28 mouse cellular contexts compared by ENCODE assay signal in genomic region chr3:14398676-14399075, GRCm38 (mm10).
"Had no signal": no experiment of that assay in that cellular context is flagged by ENCODE, and none has a peak within 500 bp of the region (broad histone marks: within the 10 kb centered on the region; RNA-seq: fewer than 3 reads in every experiment).

No protein-coding gene starts in this region.

- DNase-seq: cerebellum, adult 2 months; cerebellum, adult 8-10 months; cerebellum, adult 9-10 months; cerebellum, adult 9-11 months; cerebellum, postnatal 10 days; cerebellum, postnatal 14 days; cerebellum, postnatal 25 days; cerebellum, postnatal 36 days; embryo, embryonic 11 days; forebrain, postnatal 0 days; gastrocnemius, adult 2 months; gastrocnemius, postnatal 10 days; gastrocnemius, postnatal 14 days; gastrocnemius, postnatal 25 days; gastrocnemius, postnatal 36 days; heart, adult 11 months; heart, adult 18-20 months had no signal

- H3K4me2 ChIP-seq: embryonic facial prominence, embryonic 12.5 days; embryonic facial prominence, embryonic 13.5 days; embryonic facial prominence, embryonic 15.5 days; forebrain, embryonic 12.5 days; forebrain, embryonic 13.5 days; forebrain, embryonic 15.5 days had no signal

- H3K27me3 ChIP-seq: embryonic facial prominence, embryonic 12.5 days; embryonic facial prominence, embryonic 13.5 days; embryonic facial prominence, embryonic 15.5 days; forebrain, embryonic 12.5 days; forebrain, embryonic 13.5 days; forebrain, embryonic 15.5 days had no signal

- H3K27ac ChIP-seq: embryonic facial prominence, embryonic 10.5 days; embryonic facial prominence, embryonic 12.5 days; embryonic facial prominence, embryonic 13.5 days; embryonic facial prominence, embryonic 15.5 days; forebrain, embryonic 10.5 days; forebrain, embryonic 12.5 days; forebrain, embryonic 13.5 days; forebrain, embryonic 15.5 days; gastrocnemius, adult 2 months had no signal

- H3K9me3 ChIP-seq: embryonic facial prominence, embryonic 10.5 days; embryonic facial prominence, embryonic 12.5 days; embryonic facial prominence, embryonic 13.5 days; embryonic facial prominence, embryonic 15.5 days; forebrain, embryonic 10.5 days; forebrain, embryonic 12.5 days; forebrain, embryonic 13.5 days; forebrain, embryonic 15.5 days had no signal

- H3K4me1 ChIP-seq: embryonic facial prominence, embryonic 10.5 days; embryonic facial prominence, embryonic 12.5 days; embryonic facial prominence, embryonic 13.5 days; embryonic facial prominence, embryonic 15.5 days; forebrain, embryonic 10.5 days; forebrain, embryonic 12.5 days; forebrain, embryonic 13.5 days; forebrain, embryonic 15.5 days had no signal

- H3K4me3 ChIP-seq: embryonic facial prominence, embryonic 10.5 days; embryonic facial prominence, embryonic 12.5 days; embryonic facial prominence, embryonic 13.5 days; embryonic facial prominence, embryonic 15.5 days; erythroblast, embryonic 14.5 days; forebrain, embryonic 10.5 days; forebrain, embryonic 12.5 days; forebrain, embryonic 13.5 days; forebrain, embryonic 15.5 days; gastrocnemius, adult 2 months had no signal

- ATAC-seq: forebrain, embryonic 13.5 days; forebrain, embryonic 14.5 days; forebrain, embryonic 15.5 days; forebrain, embryonic 16.5 days; forebrain, postnatal 0 days had no signal

- H3K9ac ChIP-seq: embryonic facial prominence, embryonic 12.5 days; embryonic facial prominence, embryonic 13.5 days; embryonic facial prominence, embryonic 15.5 days; forebrain, embryonic 12.5 days; forebrain, embryonic 13.5 days; forebrain, embryonic 15.5 days; forebrain, postnatal 0 days had no signal

- H3K36me3 ChIP-seq: embryonic facial prominence, embryonic 10.5 days; embryonic facial prominence, embryonic 12.5 days; embryonic facial prominence, embryonic 13.5 days; embryonic facial prominence, embryonic 15.5 days; forebrain, embryonic 10.5 days; forebrain, embryonic 12.5 days; forebrain, embryonic 15.5 days had no signal
